In the genomic region with DNA sequence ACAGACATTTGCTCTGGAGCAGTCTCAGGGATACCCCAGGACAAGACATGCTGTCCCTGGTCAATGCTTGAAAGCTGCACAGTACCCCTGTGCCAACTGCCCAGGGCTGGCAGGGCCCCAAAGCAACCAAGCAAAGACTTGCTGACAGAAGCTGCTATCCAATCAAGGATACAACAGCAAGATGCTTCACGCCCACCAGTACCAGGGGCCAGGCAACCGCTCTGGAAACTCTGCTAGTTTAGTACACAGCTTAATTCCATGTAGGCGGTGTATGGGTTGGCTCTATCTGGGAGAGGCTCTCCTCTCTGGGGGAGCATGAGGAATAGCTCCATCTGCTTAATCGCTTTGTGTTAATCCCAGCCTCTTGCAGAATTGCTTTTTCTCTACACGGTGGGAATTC, we compare ENCODE assay signal across 10 mouse cellular contexts. TPM values are rescaled to one million over a fixed set of nuclear protein-coding genes. Genes with fewer than 3 reads are reported as not detected.
DNase-seq lines count a peak whose midpoint lies in the region; ATAC-seq and TF ChIP-seq lines count a peak whose summit lies in the region.
"Had no signal": no experiment of that assay in that cellular context is flagged by ENCODE, and none has a peak within 500 bp of the region (broad histone marks: within the 10 kb centered on the region; RNA-seq: fewer than 3 reads in every experiment).

No protein-coding gene starts in this region.

- no peak overlapping the region for H3K4me3 ChIP-seq in heart, embryonic 16.5 days (ENCODE audit: low read length)
- no peak overlapping the region for H3K4me3 ChIP-seq in heart, embryonic 10.5 days
- H3K4me3 ChIP-seq in cerebellum, adult 2 months (replicated peaks; ENCODE audit: insufficient read depth, low read depth, low read length) = no peak overlapping the region
- H3K4me3 ChIP-seq in midbrain, embryonic 16.5 days (ENCODE audit: low read depth, low read length) = no peak overlapping the region
- no peak overlapping the region for H3K4me3 ChIP-seq in liver, postnatal 0 days (ENCODE audit: low read depth, low read length)
- H3K4me3 ChIP-seq: heart, embryonic 13.5 days; lung, embryonic 15.5 days had no signal

- no peak for TF ChIP-seq POLR2A in cerebellum, adult 2 months (IDR thresholded peaks at IDR 0.05; ENCODE audit: borderline replicate concordance, insufficient read depth, low read length)

- no peak for DNase-seq in heart, embryonic 10.5 days (ENCODE audit: low spot score)
- peak; percentile 65 to 76 for DNase-seq in cerebellum, adult 2 months
- peak; percentile 84 for DNase-seq in layer of hippocampus, adult 11-12 months (ENCODE audit: low spot score)
- DNase-seq in liver, postnatal 0 days = no peak
- DNase-seq in spleen, adult 18-20 months = no peak

- no peak overlapping the region for H3K9ac ChIP-seq in heart, embryonic 16.5 days (ENCODE audit: low read length)
- H3K9ac ChIP-seq in midbrain, embryonic 16.5 days (ENCODE audit: low read depth, low read length) = no peak overlapping the region
- H3K9ac ChIP-seq in liver, postnatal 0 days (replicated peaks) = no peak overlapping the region
- H3K9ac ChIP-seq: heart, embryonic 13.5 days; lung, embryonic 15.5 days had no signal

- H3K27me3 ChIP-seq in heart, embryonic 16.5 days (ENCODE audit: control insufficient read depth, insufficient read depth, low read length) = no peaks in the 10 kb centered on the region
- no peaks in the 10 kb centered on the region for H3K27me3 ChIP-seq in heart, embryonic 10.5 days (ENCODE audit: insufficient read depth, poor library complexity, severe bottlenecking)
- no peaks in the 10 kb centered on the region for H3K27me3 ChIP-seq in cerebellum, adult 2 months (ENCODE audit: control insufficient read depth, insufficient read depth, low read length)
- H3K27me3 ChIP-seq in midbrain, embryonic 16.5 days (ENCODE audit: control insufficient read depth, insufficient read depth, low read depth, low read length) = no peaks in the 10 kb centered on the region
- no peaks in the 10 kb centered on the region for H3K27me3 ChIP-seq in liver, postnatal 0 days (ENCODE audit: insufficient read depth, low read length)
- H3K27me3 ChIP-seq: heart, embryonic 13.5 days; lung, embryonic 15.5 days had no signal

- H3K9me3 ChIP-seq in heart, embryonic 16.5 days (replicated peaks; ENCODE audit: control insufficient read depth, low read length) = peaks cover 3% of the 10 kb centered on the region; the same call in 1 of the 2 replicates
- no peaks in the 10 kb centered on the region for H3K9me3 ChIP-seq in heart, embryonic 10.5 days
- H3K9me3 ChIP-seq in midbrain, embryonic 16.5 days (replicated peaks; ENCODE audit: control insufficient read depth, low read length, poor library complexity, severe bottlenecking) = no peaks in the 10 kb centered on the region; the same call in 1 of the 2 replicates
- H3K9me3 ChIP-seq in liver, postnatal 0 days (ENCODE audit: low read length) = no peaks in the 10 kb centered on the region
- H3K9me3 ChIP-seq: heart, embryonic 13.5 days; lung, embryonic 15.5 days had no signal

- H3K4me1 ChIP-seq in heart, embryonic 16.5 days (ENCODE audit: control insufficient read depth, insufficient read depth, low read length) = peaks cover 6% of the 10 kb centered on the region; the same call in 1 of the 2 replicates
- no peaks in the 10 kb centered on the region for H3K4me1 ChIP-seq in heart, embryonic 10.5 days
- H3K4me1 ChIP-seq in cerebellum, adult 2 months (ENCODE audit: control insufficient read depth, insufficient read depth, low read length) = peaks cover 32% of the 10 kb centered on the region
- H3K4me1 ChIP-seq in midbrain, embryonic 16.5 days (ENCODE audit: control insufficient read depth, insufficient read depth, low read length) = peaks cover 22% of the 10 kb centered on the region
- no peaks in the 10 kb centered on the region for H3K4me1 ChIP-seq in liver, postnatal 0 days (ENCODE audit: insufficient read depth)
- H3K4me1 ChIP-seq: lung, embryonic 15.5 days had no signal

- TF ChIP-seq EP300 in liver, postnatal 0 days (IDR thresholded peaks at IDR 0.05; ENCODE audit: low read depth) = no peak

- peak overlapping the region; percentile 16; the same call in 1 of the 2 replicates for H3K27ac ChIP-seq in heart, embryonic 16.5 days (ENCODE audit: low read length)
- no peak overlapping the region for H3K27ac ChIP-seq in heart, embryonic 10.5 days
- H3K27ac ChIP-seq in cerebellum, adult 2 months (ENCODE audit: insufficient read depth, low read length) = no peak overlapping the region
- H3K27ac ChIP-seq in midbrain, embryonic 16.5 days (ENCODE audit: low read length) = peak overlapping the region; percentile 59
- H3K27ac ChIP-seq in liver, postnatal 0 days (ENCODE audit: low read depth) = no peak overlapping the region
- H3K27ac ChIP-seq: heart, embryonic 13.5 days; lung, embryonic 15.5 days had no signal

- no peak overlapping the region for H3K4me2 ChIP-seq in heart, embryonic 16.5 days (ENCODE audit: low read depth, low read length)
- no peak overlapping the region for H3K4me2 ChIP-seq in midbrain, embryonic 16.5 days (ENCODE audit: low read length)
- H3K4me2 ChIP-seq in liver, postnatal 0 days (ENCODE audit: low read depth, low read length) = no peak overlapping the region
- H3K4me2 ChIP-seq: heart, embryonic 13.5 days; lung, embryonic 15.5 days had no signal

- TF ChIP-seq CTCF in cerebellum, adult 2 months (IDR thresholded peaks at IDR 0.05; ENCODE audit: borderline replicate concordance, insufficient read depth, low read depth, low read length) = no peak
- no peak for TF ChIP-seq CTCF in liver, postnatal 0 days (IDR thresholded peaks at IDR 0.05; ENCODE audit: low read depth)

- 62% methylated on average over 5 of the region's 5 CpGs for WGBS in heart, embryonic 16.5 days
- WGBS in heart, embryonic 10.5 days = 78% methylated on average over 5 of the region's 5 CpGs
- 13% methylated on average over 5 of the region's 5 CpGs for WGBS in cerebellum, adult 2 months
- WGBS in midbrain, embryonic 16.5 days = 46% methylated on average over 5 of the region's 5 CpGs
- 80% methylated on average over 5 of the region's 5 CpGs for WGBS in liver, postnatal 0 days (ENCODE audit: insufficient replicate concordance)

- H3K36me3 ChIP-seq in heart, embryonic 16.5 days (ENCODE audit: control insufficient read depth, insufficient read depth) = peaks cover 5% of the 10 kb centered on the region; the same call in 1 of the 2 replicates
- peaks cover 7% of the 10 kb centered on the region; the same call in 1 of the 2 replicates for H3K36me3 ChIP-seq in heart, embryonic 10.5 days
- H3K36me3 ChIP-seq in midbrain, embryonic 16.5 days (ENCODE audit: control insufficient read depth, insufficient read depth, low read length) = peaks cover 6% of the 10 kb centered on the region
- no peaks in the 10 kb centered on the region for H3K36me3 ChIP-seq in liver, postnatal 0 days (replicated peaks; ENCODE audit: insufficient read depth, low read length)
- H3K36me3 ChIP-seq: lung, embryonic 15.5 days had no signal

- no peak for ATAC-seq in heart, embryonic 16.5 days (replicated peaks; ENCODE audit: extremely low read depth, insufficient read depth, low FRiP score)
- peak; percentile 71 for ATAC-seq in midbrain, embryonic 16.5 days
- no peak for ATAC-seq in liver, postnatal 0 days
- ATAC-seq in monocyte, adult 5-6 weeks (replicated peaks; ENCODE audit: insufficient number of reproducible peaks, low FRiP score, low TSS enrichment, poor library complexity, severe bottlenecking) = no peak

RNA-seq across cellular contexts. Expression of a gene that starts 35.3 kb away (rescaled TPM):
- not detected in 2 replicates for polyA plus RNA-seq in heart, embryonic 16.5 days (2015; fragmentation: Nextera tagmentation; extraction: Ambion mirVana)
- not detected in 2 replicates for polyA plus RNA-seq in heart, embryonic 10.5 days (2016; fragmentation: Nextera tagmentation; extraction: Ambion mirVana)
- not detected in 2 replicates for polyA plus RNA-seq in cerebellum, adult 2 months (2012; rRNA removed)
- polyA plus RNA-seq in midbrain, embryonic 16.5 days (2015; fragmentation: Nextera tagmentation; extraction: Ambion mirVana) = not detected in 2 replicates
- not detected in 2 replicates for polyA plus RNA-seq in liver, postnatal 0 days (2015; fragmentation: Nextera tagmentation; extraction: Ambion mirVana)
- not detected in 3 replicates for total RNA-seq in monocyte, adult 5-6 weeks (2017)
- polyA plus RNA-seq: heart, embryonic 13.5 days; lung, embryonic 15.5 days had no signal

Comparison
In these comparisons a context has a peak if more than half of its experiments do, and no peak if none do; other contexts are left out.
1. H3K27ac ChIP-seq: peak in heart, embryonic 16.5 days (single experiment) and midbrain, embryonic 16.5 days (single experiment); none in heart, embryonic 10.5 days (single experiment), cerebellum, adult 2 months (single experiment) and liver, postnatal 0 days (single experiment).
2. DNase-seq: peak in cerebellum, adult 2 months (2 of 2) and layer of hippocampus, adult 11-12 months (single experiment); none in heart, embryonic 10.5 days (single experiment), liver, postnatal 0 days (single experiment) and spleen, adult 18-20 months (0 of 2).